Mouse (Mus musculus): Measurements from ENCODE around the gene Gle1. TPM values are rescaled to one million over a fixed set of nuclear protein-coding genes. Genes with fewer than 3 reads are reported as not detected.

Gle1 gene
- polyA plus RNA-seq, 2 experiments, result 42.0 to 49.7 TPM

DNA sequence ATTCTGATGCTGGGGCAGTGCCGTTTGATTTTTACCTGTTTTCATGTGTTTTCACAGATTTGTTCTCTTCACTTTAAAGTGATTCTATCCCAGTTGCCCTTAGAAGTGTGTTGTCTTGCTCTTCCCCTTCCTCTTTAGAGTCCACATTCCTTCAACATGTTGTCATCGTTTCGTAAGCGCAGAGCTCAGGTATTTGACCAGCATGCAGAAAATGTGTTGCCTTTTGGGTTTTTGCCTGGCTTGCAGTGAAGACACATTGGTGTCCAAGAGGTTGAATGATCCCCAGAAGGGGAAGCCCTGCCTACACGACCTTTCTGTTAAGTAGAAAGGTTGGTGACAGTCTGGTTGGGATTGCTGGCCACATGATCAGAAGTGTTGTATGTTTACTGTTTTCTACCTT is 33.4 kb downstream of the Gle1 start:
- 63% methylated on average over 5 of the region's 5 CpGs for WGBS
- H3K9ac ChIP-seq (ENCODE audit: low read depth, low read length, severe bottlenecking), result no peak overlapping the region
- H3K4me2 ChIP-seq (replicated peaks; ENCODE audit: low read depth, low read length, severe bottlenecking), result no peak overlapping the region
- ATAC-seq (ENCODE audit: low FRiP score, low read depth), result no peak
- no peaks in the 10 kb centered on the region for H3K27me3 ChIP-seq (ENCODE audit: control insufficient read depth, insufficient read depth, low read length)
- H3K4me3 ChIP-seq (replicated peaks; ENCODE audit: low read length), result no peak overlapping the region
- no peaks in the 10 kb centered on the region for H3K9me3 ChIP-seq (ENCODE audit: control insufficient read depth, low read length)
- DNase-seq (ENCODE audit: low spot score), result no peak
- no peak for TF ChIP-seq POLR2A (IDR thresholded peaks at IDR 0.05; ENCODE audit: borderline replicate concordance, extremely low read depth, insufficient read depth, insufficient read length)
- H3K36me3 ChIP-seq (ENCODE audit: control insufficient read depth, insufficient read depth, low read length), result peaks cover 21% of the 10 kb centered on the region; the same call in 1 of the 2 replicates
- peaks cover 24% of the 10 kb centered on the region for H3K4me1 ChIP-seq (ENCODE audit: control insufficient read depth, insufficient read depth, low read length)
- no peak overlapping the region for H3K27ac ChIP-seq (replicated peaks; ENCODE audit: low read depth, low read length)

GRCm38 (mm10) chr2:29971838-29972635 is 36.8 kb downstream of the Gle1 start:
- no peak overlapping the region for H3K4me3 ChIP-seq (replicated peaks; ENCODE audit: low read length)
- WGBS, result 64% methylated on average over 9 of the region's 9 CpGs
- H3K9ac ChIP-seq (ENCODE audit: low read depth, low read length, severe bottlenecking), result no peak overlapping the region
- peaks cover 29% of the 10 kb centered on the region; the same call in 1 of the 2 replicates for H3K36me3 ChIP-seq (ENCODE audit: control insufficient read depth, insufficient read depth, low read length)
- no peak for TF ChIP-seq POLR2A (IDR thresholded peaks at IDR 0.05; ENCODE audit: borderline replicate concordance, extremely low read depth, insufficient read depth, insufficient read length)
- ATAC-seq (ENCODE audit: low FRiP score, low read depth) (no peak), DNase-seq (ENCODE audit: low spot score) (peak; percentile 74)
- no peak overlapping the region for H3K4me2 ChIP-seq (replicated peaks; ENCODE audit: low read depth, low read length, severe bottlenecking)
- no peaks in the 10 kb centered on the region for H3K27me3 ChIP-seq (ENCODE audit: control insufficient read depth, insufficient read depth, low read length)
- peak overlapping the region; percentile 39 for H3K27ac ChIP-seq (replicated peaks; ENCODE audit: low read depth, low read length)
- H3K4me1 ChIP-seq (ENCODE audit: control insufficient read depth, insufficient read depth, low read length), result peaks cover 16% of the 10 kb centered on the region
- no peaks in the 10 kb centered on the region for H3K9me3 ChIP-seq (ENCODE audit: control insufficient read depth, low read length)

- H3K27ac ChIP-seq (replicated peaks; ENCODE audit: low read depth, low read length), result no peak overlapping the region
- H3K9ac ChIP-seq (ENCODE audit: low read depth, low read length, severe bottlenecking), result no peak overlapping the region
- no peak for TF ChIP-seq POLR2A (IDR thresholded peaks at IDR 0.05; ENCODE audit: borderline replicate concordance, extremely low read depth, insufficient read depth, insufficient read length)
- H3K9me3 ChIP-seq (ENCODE audit: control insufficient read depth, low read length), result no peaks in the 10 kb centered on the region
- H3K27me3 ChIP-seq (ENCODE audit: control insufficient read depth, insufficient read depth, low read length), result no peaks in the 10 kb centered on the region
- no peak for ATAC-seq (ENCODE audit: low FRiP score, low read depth)
- no peak overlapping the region for H3K4me3 ChIP-seq (replicated peaks; ENCODE audit: low read length)
- no peak for DNase-seq (ENCODE audit: low spot score)
- peaks cover 6% of the 10 kb centered on the region; the same call in 1 of the 2 replicates for H3K4me1 ChIP-seq (ENCODE audit: control insufficient read depth, insufficient read depth, low read length)
- 36% methylated on average over 2 of the region's 2 CpGs for WGBS
- peaks cover 24% of the 10 kb centered on the region for H3K36me3 ChIP-seq (ENCODE audit: control insufficient read depth, insufficient read depth, low read length)
- H3K4me2 ChIP-seq (replicated peaks; ENCODE audit: low read depth, low read length, severe bottlenecking), result no peak overlapping the region
These were observed 38.3 kb downstream of the Gle1 start for GRCm38 (mm10) chr2:29973525-29973924.

DNA sequence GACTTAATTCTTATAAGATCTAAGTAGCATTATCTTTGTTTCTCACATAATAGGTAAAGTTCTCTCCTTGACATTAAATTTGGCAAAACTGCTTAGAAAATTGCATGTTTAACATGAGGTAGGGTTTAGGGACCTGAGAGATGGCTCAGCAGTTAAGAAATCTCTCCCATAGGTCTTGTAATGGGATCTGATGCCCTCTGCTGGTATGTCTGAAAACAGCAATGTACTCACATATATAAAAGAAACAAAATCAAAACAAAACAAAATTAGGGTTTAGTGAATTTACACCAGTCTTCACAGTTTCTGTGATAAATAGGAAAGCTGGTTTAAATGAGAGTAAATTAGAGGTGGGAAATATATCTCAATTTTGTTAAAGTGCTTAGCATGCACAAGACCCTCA is 42.1 kb downstream of the Gle1 start:
- H3K9ac ChIP-seq (ENCODE audit: low read depth, low read length, severe bottlenecking), result no peak overlapping the region
- H3K27ac ChIP-seq (replicated peaks; ENCODE audit: low read depth, low read length), result no peak overlapping the region
- peaks cover 48% of the 10 kb centered on the region for H3K36me3 ChIP-seq (ENCODE audit: control insufficient read depth, insufficient read depth, low read length)
- DNase-seq (ENCODE audit: low spot score), result peak; percentile 37
- no peaks in the 10 kb centered on the region for H3K27me3 ChIP-seq (ENCODE audit: control insufficient read depth, insufficient read depth, low read length)
- no peak overlapping the region for H3K4me2 ChIP-seq (replicated peaks; ENCODE audit: low read depth, low read length, severe bottlenecking)
- no peak for ATAC-seq (ENCODE audit: low FRiP score, low read depth)
- H3K4me1 ChIP-seq (ENCODE audit: control insufficient read depth, insufficient read depth, low read length), result no peaks in the 10 kb centered on the region
- no peak overlapping the region for H3K4me3 ChIP-seq (replicated peaks; ENCODE audit: low read length)
- no peak for TF ChIP-seq POLR2A (IDR thresholded peaks at IDR 0.05; ENCODE audit: borderline replicate concordance, extremely low read depth, insufficient read depth, insufficient read length)
- no peaks in the 10 kb centered on the region for H3K9me3 ChIP-seq (ENCODE audit: control insufficient read depth, low read length)

GRCm38 (mm10) chr2:29980661-29981060 is 45.4 kb downstream of the Gle1 start:
- Histone ChIP-seq H3K27ac (replicated peaks; ENCODE audit: low read depth, low read length) (no peak overlapping the region), H3K4me1 (ENCODE audit: control insufficient read depth, insufficient read depth, low read length) (no peaks in the 10 kb centered on the region), H3K27me3 (ENCODE audit: control insufficient read depth, insufficient read depth, low read length) (no peaks in the 10 kb centered on the region), H3K9me3 (ENCODE audit: control insufficient read depth, low read length) (no peaks in the 10 kb centered on the region), H3K4me2 (replicated peaks; ENCODE audit: low read depth, low read length, severe bottlenecking) (no peak overlapping the region), H3K4me3 (replicated peaks; ENCODE audit: low read length) (no peak overlapping the region), H3K9ac (ENCODE audit: low read depth, low read length, severe bottlenecking) (no peak overlapping the region), H3K36me3 (ENCODE audit: control insufficient read depth, insufficient read depth, low read length) (peaks cover 78% of the 10 kb centered on the region)
- DNase-seq (ENCODE audit: low spot score) (no peak), ATAC-seq (ENCODE audit: low FRiP score, low read depth) (no peak)
- TF ChIP-seq POLR2A (IDR thresholded peaks at IDR 0.05; ENCODE audit: borderline replicate concordance, extremely low read depth, insufficient read depth, insufficient read length), result no peak
- WGBS, result 91% methylated on average over 1 of the region's 1 CpGs

All from limb, embryonic 14.5 days (tissue).